Mouse (Mus musculus) small intestine, adult 2 months (tissue): ENCODE results near the gene Fsd1. TPM values are rescaled to one million over a fixed set of nuclear protein-coding genes. Genes with fewer than 3 reads are reported as not detected.

Experiments used
- H3K27ac ChIP-seq: fragments of 200-500 bp; 2 replicates; pipeline ENCODE4 v1.5.1; 2012; ENCODE audit warnings: low read depth, low read length, control low read depth, inconsistent platforms; ENCODE audit not compliant: insufficient read depth
- H3K27me3 ChIP-seq: fragments of 200-500 bp; 2 replicates; pipeline ENCODE4 v1.6.1; 2012; ENCODE audit warnings: mild to moderate bottlenecking, moderate library complexity, low read length, inconsistent platforms; ENCODE audit not compliant: control insufficient read depth, insufficient read depth
- H3K36me3 ChIP-seq: fragments of 200-500 bp; 2 replicates; pipeline ENCODE4 v1.6.1; 2012; ENCODE audit warnings: mild to moderate bottlenecking, low read length, control low read depth, inconsistent platforms; ENCODE audit not compliant: control insufficient read depth, insufficient read depth
- H3K4me1 ChIP-seq: fragments of 200-500 bp; 2 replicates; pipeline ENCODE4 v1.6.1; 2012; ENCODE audit warnings: low read length, inconsistent platforms, mixed read lengths; ENCODE audit not compliant: control insufficient read depth, insufficient read depth, insufficient read length
- H3K4me3 ChIP-seq: fragments of 200-500 bp; 2 replicates; pipeline ENCODE4 v1.5.1; 2012; ENCODE audit warnings: low read depth, mild to moderate bottlenecking, control low read depth, inconsistent platforms, low read length, moderate library complexity
- CTCF ChIP-seq: fragments of 200-500 bp; IDR thresholded peaks from 2 replicates; pipeline ENCODE4 v1.5.1; 2012; ENCODE audit warnings: low read depth, mild to moderate bottlenecking, control low read depth, inconsistent platforms, low read length, moderate library complexity, mixed read lengths; ENCODE audit not compliant: insufficient replicate concordance, insufficient read length; ENCODE audit errors: extremely low read depth
- POLR2A ChIP-seq: fragments of 200-500 bp; IDR thresholded peaks from 2 replicates; pipeline ENCODE4 v1.6.1; 2012; ENCODE audit warnings: low read depth, mild to moderate bottlenecking, control low read depth, inconsistent platforms, low read length, moderate library complexity
- WGBS: fragments of 180-500 bp; shearing (Covaris S2); methylation state at CpG from one replicate; pipeline ENCODE4 v1.1.7; 2018; 5-methylcytosine and 5-hydroxymethylcytosine counted together
- polyA plus RNA-seq: library from polyadenylated mRNA; depleted of rRNA; stranded (reverse); fragments of >200 nt; gene quantifications from 2 replicates; pipeline ENCODE4 v1.2.3, GENCODE M21; 2012

Fsd1 gene
- polyA plus RNA-seq, 1 experiment: 3.2 TPM

DNA sequence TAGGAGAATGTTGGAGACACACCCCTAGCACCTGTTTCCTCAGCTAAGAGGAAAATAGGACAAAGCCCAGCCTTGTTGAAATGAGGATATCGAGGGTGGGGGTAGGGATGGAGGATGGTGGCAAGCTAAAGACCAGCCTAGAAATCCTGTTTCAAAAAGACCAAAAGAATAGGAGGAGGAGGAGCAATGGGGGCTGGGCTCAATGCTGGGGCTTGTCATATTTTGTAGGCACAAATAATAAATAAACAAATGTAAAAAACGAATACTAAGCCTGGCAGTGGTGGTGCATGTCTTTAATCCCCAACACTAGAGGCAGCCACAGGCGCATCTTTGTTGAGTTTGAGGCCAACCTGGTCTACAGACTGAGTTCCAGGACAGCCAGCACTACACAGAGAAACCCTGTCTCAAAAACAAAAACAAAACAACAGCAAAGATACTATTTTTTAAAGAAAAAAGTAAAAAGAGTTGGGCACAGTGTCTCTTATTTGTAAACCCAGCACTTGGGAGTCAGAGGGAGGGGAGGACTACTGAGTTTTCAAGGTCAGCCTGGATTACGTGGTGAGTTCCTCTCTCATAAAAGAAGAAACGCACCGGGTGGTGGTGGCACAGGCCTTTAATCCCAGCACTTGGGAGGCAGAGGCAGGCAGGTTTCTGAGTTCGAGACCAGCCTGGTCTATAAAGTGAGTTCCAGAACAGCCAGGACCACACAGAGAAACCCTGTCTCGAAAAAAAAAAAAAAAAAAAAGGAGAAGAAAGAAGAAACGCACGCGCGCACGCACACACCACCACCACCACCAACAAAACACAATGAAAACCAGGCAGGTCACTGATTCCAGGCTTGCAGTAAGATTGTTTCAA is 28.4 kb upstream of the Fsd1 start:
- 72% methylated on average over 13 of the region's 13 CpGs for WGBS
- H3K27me3 ChIP-seq: no peaks in the 10 kb centered on the region
- TF ChIP-seq POLR2A: no peak
- no peak for TF ChIP-seq CTCF
- peaks cover 7% of the 10 kb centered on the region; the same call in 1 of the 2 replicates for H3K4me1 ChIP-seq
- 0 out of 2 replicates have a peak overlapping the region, but pooled peaks have one; percentile 1 for H3K4me3 ChIP-seq
- peak overlapping the region; percentile 38; the same call in 1 of the 2 replicates for H3K27ac ChIP-seq
- peaks cover 7% of the 10 kb centered on the region; the same call in 1 of the 2 replicates for H3K36me3 ChIP-seq

GRCm38 (mm10) chr17:55958584-55958886 is 27.8 kb upstream of the Fsd1 start:
- 35% methylated on average over 2 of the region's 2 CpGs for WGBS
- TF ChIP-seq POLR2A (no peak), CTCF (no peak)
- Histone ChIP-seq H3K27ac (peak overlapping the region; percentile 38), H3K4me3 (0 out of 2 replicates have a peak overlapping the region, but pooled peaks have one; percentile 1), H3K27me3 (no peaks in the 10 kb centered on the region), H3K4me1 (peaks cover 7% of the 10 kb centered on the region; the same call in 1 of the 2 replicates), H3K36me3 (peaks cover 9% of the 10 kb centered on the region; the same call in 1 of the 2 replicates)

GRCm38 (mm10) chr17:55958918-55959728 is 27.2 kb upstream of the Fsd1 start, which contains the start of gene Yju2:
Yju2 (plus strand) TSS chr17:55959099.
- Histone ChIP-seq H3K27me3 (no peaks in the 10 kb centered on the region), H3K36me3 (peaks cover 12% of the 10 kb centered on the region), H3K4me1 (peaks cover 7% of the 10 kb centered on the region; the same call in 1 of the 2 replicates), H3K4me3 (peak within 1 kb of the TSS; percentile 88), H3K27ac (peak within 1 kb of the TSS; percentile 98)
- TF ChIP-seq POLR2A (peak; percentile 69), CTCF (no peak)
- under 1% methylated on average over 45 of the region's 46 CpGs for WGBS

- TF ChIP-seq POLR2A: no peak
- no peak for TF ChIP-seq CTCF
- H3K4me3 ChIP-seq: no peak overlapping the region
- peaks cover 7% of the 10 kb centered on the region; the same call in 1 of the 2 replicates for H3K4me1 ChIP-seq
- peaks cover 21% of the 10 kb centered on the region for H3K36me3 ChIP-seq
- H3K27ac ChIP-seq: peak overlapping the region; percentile 50; the same call in 1 of the 2 replicates
- 69% methylated on average over 10 of the region's 10 CpGs for WGBS
- H3K27me3 ChIP-seq: no peaks in the 10 kb centered on the region
These were observed 26.2 kb upstream of the Fsd1 start for GRCm38 (mm10) chr17:55959946-55960740.

DNA sequence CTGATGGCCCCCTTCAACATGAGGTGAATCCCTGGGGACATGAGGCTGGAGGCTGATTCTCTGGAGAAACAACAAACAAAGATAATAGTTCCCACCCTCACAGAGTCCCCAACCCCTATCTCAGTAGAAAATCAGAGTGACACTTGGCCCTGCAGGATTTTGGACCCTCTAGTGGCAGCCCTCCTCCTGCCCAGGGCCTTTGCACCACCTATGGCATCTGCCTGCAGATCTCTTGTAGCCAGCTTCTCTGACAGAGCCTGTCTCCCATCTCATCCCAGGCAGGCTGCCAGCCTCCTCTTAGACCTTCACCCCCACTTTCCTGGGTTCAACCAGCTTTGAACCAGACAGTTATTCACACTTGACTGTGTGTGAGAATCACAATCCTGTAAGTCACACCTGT is 25.5 kb upstream of the Fsd1 start:
- Histone ChIP-seq H3K36me3 (peaks cover 25% of the 10 kb centered on the region), H3K4me3 (no peak overlapping the region), H3K4me1 (peaks cover 7% of the 10 kb centered on the region; the same call in 1 of the 2 replicates), H3K27me3 (no peaks in the 10 kb centered on the region), H3K27ac (no peak overlapping the region)
- TF ChIP-seq CTCF (no peak), POLR2A (no peak)

GRCm38 (mm10) chr17:55961631-55962030 is 24.7 kb upstream of the Fsd1 start:
- Histone ChIP-seq H3K27me3 (no peaks in the 10 kb centered on the region), H3K36me3 (peaks cover 32% of the 10 kb centered on the region), H3K4me3 (no peak overlapping the region), H3K27ac (no peak overlapping the region), H3K4me1 (peaks cover 7% of the 10 kb centered on the region; the same call in 1 of the 2 replicates)
- no peak for TF ChIP-seq CTCF
- no peak for TF ChIP-seq POLR2A
- WGBS: 95% methylated on average over 7 of the region's 7 CpGs

DNA sequence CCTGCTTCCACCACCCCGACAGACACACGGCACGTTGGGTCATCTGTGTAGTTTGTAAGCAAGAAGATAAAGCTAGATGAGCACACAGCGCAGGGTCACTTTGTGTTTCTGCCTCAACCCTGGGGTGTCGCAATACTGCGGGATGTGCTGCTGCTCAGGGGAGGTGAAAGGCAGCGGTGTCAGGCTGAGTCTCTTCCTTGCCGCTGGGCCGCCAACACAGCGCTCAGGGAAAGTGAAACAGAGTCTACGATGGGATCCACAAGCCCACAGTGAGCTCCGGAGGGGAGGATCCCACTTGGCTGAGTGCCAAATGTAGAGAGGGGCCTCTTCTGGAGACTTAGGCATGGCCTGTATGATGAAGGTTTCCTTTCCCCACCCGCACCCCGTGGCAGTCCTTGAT is 23.1 kb upstream of the Fsd1 start:
- Histone ChIP-seq H3K27ac (no peak overlapping the region), H3K4me3 (no peak overlapping the region), H3K36me3 (peaks cover 44% of the 10 kb centered on the region), H3K4me1 (peaks cover 7% of the 10 kb centered on the region; the same call in 1 of the 2 replicates), H3K27me3 (no peaks in the 10 kb centered on the region)
- WGBS: 63% methylated on average over 14 of the region's 14 CpGs
- TF ChIP-seq CTCF: no peak
- TF ChIP-seq POLR2A: no peak
